Mouse (Mus musculus) ovary, adult 10 weeks (tissue): ENCODE measurements around the gene F2rl3. TPM values are rescaled to one million over a fixed set of nuclear protein-coding genes. Genes with fewer than 3 reads are reported as not detected.

Source experiments
- polyA plus RNA-seq: library from polyadenylated mRNA; stranded (reverse); fragments of 350-450 nt; fragmentation: Illumina TruSeq; extraction: RNeasy Lipid Tissue Mini Kit (QIAGEN cat#74804); gene quantifications from one replicate; pipeline ENCODE4 v1.2.3, GENCODE M21; 2014

The F2rl3 gene
- not detected for polyA plus RNA-seq

DNA sequence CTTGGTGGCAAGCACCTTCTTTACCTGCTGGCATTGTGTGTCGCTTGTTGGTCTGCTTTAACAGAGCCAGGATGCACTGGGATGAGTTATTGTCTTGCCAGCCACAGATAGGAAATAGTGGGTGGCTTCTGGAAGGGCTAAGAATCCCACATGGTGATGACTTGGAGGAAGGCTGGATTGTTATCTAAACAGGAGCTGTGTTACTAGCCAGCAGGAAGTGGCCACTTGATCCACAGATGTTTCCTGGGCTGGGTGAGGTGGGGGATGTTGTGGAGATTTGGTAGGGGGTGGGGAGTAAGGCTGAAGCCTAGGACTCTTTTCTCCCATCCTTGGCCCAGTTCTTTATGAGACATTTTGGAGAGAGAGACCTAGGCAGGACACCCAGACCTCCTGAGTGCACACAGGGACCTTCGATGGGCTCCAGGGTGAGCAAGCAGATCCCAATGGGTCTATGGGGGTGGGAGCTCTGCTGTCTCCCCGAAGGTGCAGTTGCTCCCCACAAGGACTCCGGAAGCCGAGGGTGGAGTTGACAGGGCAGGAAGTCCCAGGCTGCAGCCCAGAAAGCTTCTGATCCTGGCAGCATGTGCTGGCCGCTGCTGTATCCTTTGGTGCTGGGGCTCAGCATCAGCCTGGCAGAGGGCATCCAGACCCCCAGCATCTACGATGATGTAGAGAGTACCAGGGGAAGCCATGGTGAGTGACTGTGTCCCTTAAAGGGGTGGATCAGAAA is at the start of gene F2rl3:
F2rl3 (plus strand) TSS at position 559 of the 730 bp plus-strand sequence.

DNA sequence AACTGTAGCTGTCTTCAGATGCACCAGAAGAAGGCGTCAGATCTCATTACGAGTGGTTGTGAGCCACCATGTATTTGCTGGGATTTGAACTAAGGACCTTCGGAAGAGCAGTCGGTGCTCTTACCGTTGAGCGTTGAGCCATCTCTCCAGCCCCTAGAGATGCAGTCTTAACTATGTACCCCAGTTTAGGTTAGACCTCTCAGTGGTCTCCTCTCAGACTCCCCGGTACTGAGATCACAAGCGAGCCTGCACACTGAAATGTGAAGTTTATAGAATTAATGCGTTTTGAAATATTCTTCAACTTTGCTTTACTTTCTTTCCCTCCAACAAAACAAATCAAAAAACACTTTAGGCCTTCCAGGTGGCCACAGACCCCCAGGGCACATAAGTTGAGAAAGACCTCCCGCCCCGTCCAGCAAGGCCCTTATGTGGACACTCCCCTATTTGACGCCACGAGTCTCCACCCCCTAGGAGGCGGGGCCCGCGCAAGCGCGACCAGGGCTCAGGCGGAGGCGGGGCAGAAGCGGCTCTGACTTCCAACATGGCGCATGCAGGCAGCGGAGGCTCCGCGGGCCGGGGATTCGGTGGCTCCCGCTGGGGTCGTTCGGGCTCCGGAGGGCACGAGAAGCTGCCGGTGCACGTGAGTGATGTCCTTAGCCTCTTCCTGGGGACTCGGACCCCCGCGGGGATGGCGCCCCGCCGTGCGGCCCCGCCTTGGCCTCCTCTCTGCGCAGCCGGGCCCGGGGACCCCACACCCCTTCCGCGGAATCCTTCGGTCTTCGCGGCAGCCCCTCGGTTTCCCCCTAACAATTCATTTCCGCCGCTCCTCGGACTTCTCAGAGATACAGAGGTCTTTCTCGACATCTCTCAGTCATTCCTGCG is 38.7 kb upstream of the F2rl3 start, which contains the start of gene Sin3b:
Sin3b (plus strand) TSS at position 517 of the 882 bp plus-strand sequence.

Other genes with a start within 250 kb of the F2rl3 start
- gene Med26, start 213.6 kb upstream of the F2rl3 start, polyA plus RNA-seq, result 2.3 TPM
- gene Smim7, start 190.8 kb upstream of the F2rl3 start, polyA plus RNA-seq, result 49.8 TPM
- gene Tmem38a, start 189.8 kb upstream of the F2rl3 start, polyA plus RNA-seq, result 0.97 TPM
- gene Nwd1, start 115.2 kb upstream of the F2rl3 start, polyA plus RNA-seq, result 1.3 TPM
- 12.5 TPM for gene Sin3b, start 38.6 kb upstream of the F2rl3 start, polyA plus RNA-seq